Mouse (Mus musculus): ENCODE results near the gene Lin28a.
"Not testable (repeated sequence)": the region's sequence is repeated elsewhere in the genome, so short reads cannot be mapped to it uniquely, and the experiment has no call there.

The Lin28a gene

DNA sequence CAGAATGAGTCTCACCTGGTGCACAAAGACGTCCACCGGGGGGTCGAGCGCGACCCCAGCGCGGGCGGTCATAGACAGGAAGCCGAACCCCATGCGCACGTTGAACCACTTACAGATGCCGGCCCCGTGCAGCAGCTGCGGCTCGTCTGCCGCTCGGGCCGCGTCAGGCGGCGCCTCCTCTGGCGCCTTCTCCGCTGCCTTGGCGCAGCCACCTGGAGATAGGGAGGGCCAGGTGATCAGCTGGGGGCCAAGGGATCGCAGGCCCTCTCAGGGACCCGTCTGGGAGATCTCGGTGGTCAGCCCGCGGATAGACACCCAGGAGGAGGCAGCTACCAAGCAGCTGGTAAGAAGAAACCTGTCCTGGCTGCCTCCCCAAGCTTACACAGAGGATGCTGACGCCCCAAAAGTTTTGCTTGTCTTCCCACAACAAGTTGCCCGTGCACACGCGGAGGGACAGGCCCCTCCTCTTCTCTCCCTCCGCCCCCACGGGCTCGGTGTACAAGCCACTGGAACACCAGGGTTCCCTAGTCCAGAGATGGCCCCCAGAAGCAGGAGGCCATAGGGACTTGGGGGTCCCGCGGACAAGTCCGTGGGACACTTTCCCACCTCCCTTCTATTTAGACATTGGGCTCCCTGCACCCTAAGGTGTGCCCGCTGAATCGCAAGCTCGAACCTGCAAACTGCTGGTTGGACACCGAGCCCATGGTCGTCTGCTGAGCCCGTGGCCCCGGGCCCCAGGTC lies 433 bp downstream of the Lin28a start:
- DNase-seq, result no peak

GRCm38 (mm10) chr4:134017201-134017865 lies 1.3 kb downstream of the Lin28a start:
- DNase-seq, result no peak

GRCm38 (mm10) chr4:134016767-134017166 lies 1.9 kb downstream of the Lin28a start:
- DNase-seq, result no peak

- DNase-seq, result no peak
Measured at GRCm38 (mm10) chr4:134016208-134016607, 2.4 kb downstream of the Lin28a start.

- DNase-seq, result no peak
Measured at GRCm38 (mm10) chr4:134012858-134013528, 5.6 kb downstream of the Lin28a start.

- no peak for DNase-seq
Measured at GRCm38 (mm10) chr4:134011450-134012414, 6.9 kb downstream of the Lin28a start.

- no peak for DNase-seq
Measured at GRCm38 (mm10) chr4:134009709-134010108, 8.9 kb downstream of the Lin28a start.

DNA sequence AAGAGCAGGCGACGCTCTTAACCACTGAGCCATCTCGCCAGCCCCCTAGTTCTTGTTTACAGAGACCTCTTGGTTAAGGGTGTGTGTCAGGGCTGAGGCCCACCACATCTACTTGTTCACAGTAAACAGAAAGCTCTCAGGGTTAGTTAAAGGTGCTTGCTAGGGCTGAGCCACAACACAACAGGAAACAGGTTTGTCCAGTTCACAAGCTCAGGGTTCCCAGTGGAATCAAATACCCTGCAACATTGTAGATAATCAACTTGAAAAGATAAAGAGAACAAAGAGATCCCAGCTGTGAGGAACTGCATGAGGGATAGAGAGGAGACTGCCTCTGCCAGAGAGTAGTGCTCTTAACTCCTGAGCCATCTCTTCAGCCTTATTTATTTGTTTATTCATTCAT lies 11.8 kb downstream of the Lin28a start:
- DNase-seq, result no peak

DNA sequence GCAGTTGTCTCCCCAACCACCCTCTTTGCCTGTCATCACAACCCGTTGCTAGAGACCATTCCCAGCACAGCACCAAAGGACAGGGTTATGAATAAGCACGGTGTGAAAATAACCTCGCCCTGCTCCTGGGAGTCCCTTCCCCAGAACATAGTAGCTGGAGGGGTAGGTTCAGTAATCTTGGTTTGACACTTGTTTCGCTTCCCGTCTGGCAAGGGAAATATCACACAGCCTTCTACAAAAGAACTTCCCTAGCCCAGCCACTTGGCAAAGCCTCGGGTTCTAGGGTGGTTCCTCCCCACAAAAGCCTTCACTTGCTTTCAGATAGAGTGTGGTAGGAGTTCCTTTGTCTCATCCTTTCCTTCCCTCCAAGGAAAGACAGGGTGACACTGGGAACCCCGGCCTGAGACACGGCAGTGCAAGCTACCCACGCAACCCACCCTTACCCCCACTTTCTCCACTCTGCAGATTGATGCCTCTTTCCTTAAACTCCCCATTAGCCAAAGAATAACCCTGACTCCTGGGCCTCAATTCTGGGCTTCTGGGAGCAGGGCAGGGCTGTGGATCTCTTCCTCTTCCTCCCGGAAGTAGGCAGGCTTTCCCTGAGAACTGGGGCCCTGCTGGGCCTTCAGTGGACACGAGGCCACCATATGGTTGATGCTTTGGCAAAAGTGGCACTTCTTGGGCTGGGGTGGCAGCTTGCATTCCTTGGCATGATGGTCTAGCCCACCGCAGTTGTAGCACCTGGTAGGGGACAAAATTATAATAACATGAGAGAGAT lies 12.9 kb downstream of the Lin28a start:
- peak; percentile 36 for DNase-seq

DNA sequence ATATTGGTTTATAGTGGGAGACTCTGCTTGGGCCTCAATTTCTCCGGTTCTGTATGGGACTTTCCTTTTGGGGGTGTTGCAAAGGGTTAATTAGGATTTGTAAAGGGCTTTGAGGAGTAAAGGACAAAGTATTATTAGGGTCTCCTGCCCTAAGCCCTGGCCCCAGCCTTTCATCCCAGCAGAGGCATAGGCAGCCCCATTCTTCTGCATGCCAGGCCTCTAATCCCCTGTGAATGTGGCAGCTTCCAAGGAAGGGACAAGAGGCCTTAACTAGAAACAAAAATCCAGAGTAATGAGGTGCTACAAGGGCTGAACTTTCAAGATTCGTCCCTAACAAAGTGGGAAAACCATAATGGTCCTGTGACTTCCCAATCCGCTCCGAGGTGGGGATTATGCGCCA lies 15.7 kb downstream of the Lin28a start:
- no peak for DNase-seq

DNA sequence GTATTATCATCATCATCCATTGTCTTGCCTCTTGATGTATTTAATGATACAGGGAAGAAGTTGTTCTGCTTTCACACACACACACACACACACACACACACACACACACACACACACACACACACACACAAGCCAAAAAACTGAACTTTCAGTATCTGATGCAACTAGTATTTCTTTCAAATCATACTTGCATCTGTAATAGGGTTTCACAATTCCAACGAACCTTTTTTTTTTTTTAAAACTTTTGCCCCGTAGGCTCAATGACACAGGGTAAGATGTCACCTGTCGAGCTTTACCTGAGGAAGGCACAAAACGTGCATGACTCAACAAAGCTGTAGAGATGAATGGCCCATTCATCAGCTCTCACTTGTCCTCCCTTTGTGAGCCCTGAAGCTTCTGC lies 16.4 kb downstream of the Lin28a start:
- DNase-seq, result no peak

DNA sequence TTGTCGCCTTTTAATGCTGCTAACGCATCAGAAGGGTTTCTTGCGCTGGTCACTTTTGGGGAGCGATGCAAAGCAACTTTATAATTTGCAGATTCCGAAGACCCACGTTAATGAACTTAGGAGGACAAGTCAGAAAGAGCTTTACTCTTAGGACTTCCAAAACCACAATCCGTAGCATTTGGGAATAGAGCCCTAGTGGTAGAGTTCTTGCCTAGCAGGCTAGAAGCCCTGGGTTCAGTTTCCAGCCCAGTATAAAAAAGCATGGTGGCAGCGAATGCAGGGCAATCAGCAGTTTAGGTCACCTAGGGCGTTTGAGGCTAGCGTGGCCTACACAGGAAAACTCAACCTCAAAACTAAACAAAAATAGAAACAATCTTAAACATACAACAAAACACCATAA lies 16.9 kb downstream of the Lin28a start:
- DNase-seq, result no peak

DNA sequence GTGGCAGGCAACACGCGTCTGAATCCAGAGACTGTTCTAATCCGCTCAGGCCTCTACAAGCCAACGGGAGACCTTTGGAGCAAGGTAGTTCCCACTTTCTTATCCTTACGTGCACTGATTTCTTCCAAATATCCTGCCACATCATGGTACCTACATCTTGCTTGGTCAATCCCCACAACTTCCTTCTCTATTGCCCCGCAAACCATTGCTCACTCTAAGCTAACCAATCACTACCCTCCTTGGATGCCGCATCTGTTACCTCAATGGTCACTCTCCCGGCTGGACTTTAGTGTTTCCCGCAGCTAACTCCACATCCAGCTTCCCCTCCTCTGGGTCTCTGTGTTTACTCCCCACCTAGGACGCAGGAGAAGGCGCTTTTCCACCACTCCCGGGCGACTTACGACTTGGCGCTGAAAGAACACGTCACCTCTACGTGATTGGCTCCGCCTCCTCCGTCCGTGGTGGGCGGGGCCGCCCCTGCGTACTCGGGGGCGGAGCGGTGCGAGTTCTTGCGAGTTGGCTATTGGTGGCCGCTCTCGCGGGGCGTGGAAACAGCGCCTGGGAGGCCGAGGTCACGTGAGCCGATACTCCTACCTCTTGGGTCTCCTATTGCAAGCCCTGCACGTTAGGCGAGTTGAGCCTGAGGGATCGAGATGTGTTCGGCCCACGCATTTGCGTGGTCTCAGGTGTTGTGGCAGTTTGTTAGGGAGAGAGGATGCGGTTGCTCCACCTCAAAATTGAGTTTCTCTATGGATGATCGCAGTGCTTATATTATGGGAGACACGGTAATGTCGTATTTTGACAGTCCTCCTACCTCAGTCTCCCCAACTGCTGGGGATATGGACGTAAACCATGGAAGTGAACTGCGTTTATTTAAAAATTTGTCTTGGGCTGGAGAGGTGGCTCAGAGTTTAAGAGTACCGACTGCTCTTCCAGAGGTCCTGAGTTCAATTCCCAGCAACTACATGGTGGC lies 17.9 kb downstream of the Lin28a start, which contains the start of gene Dhdds:
Gene Dhdds (minus strand): TSS at position 453 of the 973 bp plus-strand sequence.
- peak; percentile 98 for DNase-seq

- no peak for DNase-seq
Measured at GRCm38 (mm10) chr4:133994697-133995096, 23.9 kb downstream of the Lin28a start.

DNA sequence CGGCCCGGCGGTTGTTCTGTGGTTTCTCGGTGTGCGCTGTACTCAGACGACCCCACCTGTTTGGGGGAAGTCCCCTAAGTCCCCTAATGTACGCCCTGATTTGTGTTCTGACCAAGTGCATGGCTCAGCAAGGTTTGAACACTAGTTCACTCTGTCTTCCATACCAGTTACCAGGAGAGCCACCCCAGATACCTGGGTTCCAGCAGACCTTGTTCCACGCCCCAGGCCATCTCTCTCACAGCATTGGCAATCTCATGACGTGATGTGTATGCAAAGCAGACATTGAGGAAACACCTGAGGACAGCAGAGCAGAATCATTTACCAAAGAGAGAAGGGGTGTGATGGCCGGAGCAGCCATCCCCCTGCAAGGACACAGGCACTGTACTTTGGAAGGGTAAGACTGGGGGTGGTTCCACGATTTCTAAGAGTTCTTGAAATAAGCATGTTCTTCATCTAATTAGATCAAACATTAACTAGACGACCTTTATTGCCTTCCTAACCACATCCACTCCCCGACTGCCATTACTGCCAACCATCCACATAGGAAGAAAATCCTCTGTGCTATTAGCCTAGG lies 27.5 kb downstream of the Lin28a start:
- DNase-seq, result no peak

- DNase-seq, result no peak
Measured at GRCm38 (mm10) chr4:133990035-133990434, 28.6 kb downstream of the Lin28a start.

- DNase-seq, result not testable (repeated sequence)
Measured at GRCm38 (mm10) chr4:133988289-133988688, 30.4 kb downstream of the Lin28a start.

GRCm38 (mm10) chr4:133982936-133983335 lies 35.7 kb downstream of the Lin28a start:
- DNase-seq, result no peak

DNA sequence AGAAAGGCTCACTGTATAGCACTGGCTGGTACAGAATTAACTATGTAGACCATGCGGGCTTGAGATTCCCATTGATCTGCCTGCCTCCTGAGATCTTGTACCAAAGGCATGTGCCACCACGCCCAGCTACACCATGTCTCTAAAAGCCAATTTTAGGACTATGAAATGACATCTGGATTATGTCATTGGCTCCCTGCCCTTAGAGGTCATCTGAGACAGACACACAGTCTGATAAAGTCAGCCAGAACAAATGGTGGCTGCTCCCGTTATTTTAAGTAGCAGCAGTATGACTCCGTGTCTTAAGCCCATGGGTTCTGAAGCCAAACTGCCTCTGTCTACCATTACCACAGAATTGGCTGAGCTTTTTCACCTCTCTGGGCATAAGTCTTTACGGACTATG lies 38.1 kb downstream of the Lin28a start:
- no peak for DNase-seq

DNA sequence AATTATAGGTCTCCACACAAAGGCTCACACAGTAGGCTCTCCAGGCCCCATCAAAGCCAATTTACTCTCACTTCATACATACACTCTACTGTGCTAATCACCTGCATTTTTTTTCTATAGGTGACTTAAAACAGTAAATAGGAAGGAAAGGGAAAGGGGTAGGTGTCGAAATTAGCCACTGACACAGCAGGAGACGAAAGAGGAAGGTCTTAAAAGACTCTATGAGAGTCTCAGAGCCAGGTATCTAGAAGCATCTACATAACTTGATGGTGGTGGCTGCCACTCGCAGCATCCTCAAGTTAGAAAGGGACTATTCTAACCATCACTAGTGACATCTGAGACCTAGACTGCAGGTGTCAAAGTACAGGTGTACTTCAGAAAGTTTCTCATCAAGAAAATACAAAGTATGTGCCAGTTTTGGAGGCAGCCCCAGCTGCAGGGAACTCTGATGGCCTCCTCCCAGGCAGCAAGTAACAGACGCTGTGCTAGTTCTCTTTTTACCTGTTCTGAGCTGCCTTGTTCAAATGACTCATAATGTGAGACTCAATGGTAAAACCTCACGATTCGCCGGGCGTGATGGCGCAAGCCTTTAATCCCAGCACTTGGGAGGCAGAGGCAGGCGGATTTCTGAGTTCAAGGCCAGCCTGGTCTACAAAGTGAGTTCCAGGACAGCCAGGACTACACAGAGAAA lies 40.5 kb downstream of the Lin28a start:
- no peak for DNase-seq

Data from lung, postnatal 36 days (tissue).